Mouse (Mus musculus) heart, postnatal 0 days (tissue): Measurements from ENCODE around the gene Txndc11.

Experiments
- CTCF ChIP-seq: IDR thresholded peaks from 2 replicates; pipeline ENCODE4 v1.5.1; 2016; ENCODE audit warnings: antibody characterized with exemption, control low read depth, low read depth
- EP300 ChIP-seq: IDR thresholded peaks from 2 replicates; pipeline ENCODE4 v1.6.1; 2016; ENCODE audit warnings: antibody characterized with exemption, low read depth

- no peak for TF ChIP-seq CTCF
- no peak for TF ChIP-seq EP300
Observed at GRCm38 (mm10) chr16:11097301-11097700, 37.1 kb downstream of the Txndc11 start.
